Mouse (Mus musculus) gonadal fat pad, adult 2 months (tissue): ENCODE measurements around the gene Rps28. TPM values are rescaled to one million over a fixed set of nuclear protein-coding genes. Genes with fewer than 3 reads are reported as not detected.
A peak's percentile ranks its signal among the peaks of the same experiment; 100 is the strongest.

ENCODE experiments used
- DNase-seq: peaks from one replicate; pipeline ENCODE4 v3.0.0-alpha.2; 2012; ENCODE audit warnings: low read depth
- polyA plus RNA-seq: library from polyadenylated mRNA; depleted of rRNA; stranded (reverse); fragments of >200 nt; gene quantifications from 2 replicates; pipeline ENCODE4 v1.2.3, GENCODE M21; 2012

Gene Rps28
- polyA plus RNA-seq, 1 experiment = 823 TPM

DNA sequence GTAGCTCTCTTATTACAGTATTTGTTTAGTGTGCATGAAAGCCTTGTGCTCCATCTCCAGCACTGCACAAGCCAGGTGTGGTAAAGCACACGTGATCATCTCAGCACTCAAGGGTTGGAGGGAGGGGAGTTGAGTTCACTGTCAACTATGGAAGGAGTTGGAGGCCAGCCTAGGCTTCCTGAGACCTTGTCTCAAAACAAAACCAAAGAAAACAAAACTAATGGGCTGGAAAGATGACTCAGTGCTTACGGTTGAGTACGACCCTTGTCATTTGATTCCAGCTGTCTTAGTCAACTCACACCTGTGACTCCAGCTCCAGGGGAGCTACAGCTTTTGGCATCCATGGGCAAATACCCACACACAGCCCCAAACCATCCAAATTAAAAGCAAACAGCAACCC is 11.9 kb downstream of the Rps28 start:
- no peak for DNase-seq

DNA sequence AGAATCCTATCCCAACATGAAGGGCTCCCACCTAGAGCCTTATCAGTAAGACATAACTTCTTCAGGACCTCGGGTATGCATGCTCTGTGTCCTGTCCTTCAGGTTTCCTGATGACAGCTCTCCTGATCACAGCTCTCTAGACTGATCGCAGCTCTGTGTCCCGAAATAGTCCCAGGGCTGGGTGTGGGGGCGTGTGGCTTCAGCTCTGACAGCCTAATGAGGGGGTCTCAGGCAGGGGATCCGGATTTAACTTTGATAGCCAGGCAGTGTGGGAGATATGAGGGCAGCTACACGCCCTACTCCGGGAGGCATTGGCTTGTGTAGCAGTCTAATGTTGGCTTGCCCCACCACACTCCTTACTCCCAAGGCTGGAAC is 13.2 kb downstream of the Rps28 start:
- DNase-seq = no peak

DNA sequence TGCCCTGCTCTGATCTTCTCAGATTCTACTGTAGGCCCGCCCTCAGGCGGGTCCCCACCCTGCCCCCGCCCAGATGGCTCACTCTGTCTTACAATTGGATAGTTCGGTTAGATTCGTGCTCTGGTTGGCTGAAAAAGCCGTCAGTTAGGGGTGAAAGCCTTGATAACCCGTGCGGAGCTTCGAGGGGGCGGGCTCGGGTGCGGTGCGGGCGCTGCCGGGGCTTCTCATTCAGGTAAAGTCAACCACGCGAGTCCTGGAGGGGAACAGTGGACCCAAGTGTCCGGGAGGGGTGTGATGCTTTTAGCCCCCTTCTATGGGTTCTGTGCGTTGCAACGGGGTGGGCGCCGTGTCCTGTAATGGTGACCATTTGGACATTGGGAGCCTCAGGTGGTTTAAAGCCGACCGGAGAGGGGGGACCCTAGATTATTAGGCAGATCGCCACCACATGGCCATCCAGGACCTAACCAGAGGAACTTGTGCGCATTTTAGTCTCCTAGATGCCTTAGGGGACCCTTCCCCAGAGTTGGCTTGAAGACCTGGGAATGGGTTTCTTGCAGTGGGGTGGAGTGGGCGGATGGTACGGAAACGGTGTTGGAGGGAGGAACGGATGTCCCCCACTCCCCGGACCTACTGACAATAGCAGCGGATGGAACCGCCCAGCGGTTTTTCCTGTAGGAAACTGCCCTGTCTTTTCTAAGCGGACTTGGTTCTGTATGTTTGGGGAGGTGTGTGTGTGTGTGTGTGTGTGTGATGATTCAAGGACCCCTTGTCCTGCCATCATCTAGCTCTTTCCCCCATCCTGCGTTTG is 13.8 kb downstream of the Rps28 start, which contains the start of gene Kank3:
TSS of gene Kank3 (plus strand) at position 186 of the 808 bp plus-strand sequence.
- DNase-seq = peak; percentile 62

DNA sequence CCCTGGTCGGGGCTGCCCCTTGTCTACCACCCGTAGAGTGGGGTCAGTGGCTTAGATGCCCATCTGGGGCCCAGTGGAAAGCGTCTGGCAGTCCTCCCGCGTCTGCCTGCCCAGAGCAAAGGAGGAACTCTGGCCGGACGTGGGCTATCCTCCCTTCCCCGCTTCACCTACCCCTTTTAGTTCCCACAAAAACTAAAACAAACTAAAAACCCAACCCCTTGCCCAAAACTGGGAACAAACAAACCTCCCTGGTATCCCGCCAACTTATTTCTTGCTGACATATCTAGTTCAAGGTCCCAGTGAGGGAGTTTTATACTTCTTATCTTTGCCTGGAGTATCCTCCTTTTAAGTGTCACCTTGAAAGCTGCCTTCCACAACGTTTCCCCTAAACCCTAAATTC is 16.2 kb downstream of the Rps28 start:
- DNase-seq = no peak

DNA sequence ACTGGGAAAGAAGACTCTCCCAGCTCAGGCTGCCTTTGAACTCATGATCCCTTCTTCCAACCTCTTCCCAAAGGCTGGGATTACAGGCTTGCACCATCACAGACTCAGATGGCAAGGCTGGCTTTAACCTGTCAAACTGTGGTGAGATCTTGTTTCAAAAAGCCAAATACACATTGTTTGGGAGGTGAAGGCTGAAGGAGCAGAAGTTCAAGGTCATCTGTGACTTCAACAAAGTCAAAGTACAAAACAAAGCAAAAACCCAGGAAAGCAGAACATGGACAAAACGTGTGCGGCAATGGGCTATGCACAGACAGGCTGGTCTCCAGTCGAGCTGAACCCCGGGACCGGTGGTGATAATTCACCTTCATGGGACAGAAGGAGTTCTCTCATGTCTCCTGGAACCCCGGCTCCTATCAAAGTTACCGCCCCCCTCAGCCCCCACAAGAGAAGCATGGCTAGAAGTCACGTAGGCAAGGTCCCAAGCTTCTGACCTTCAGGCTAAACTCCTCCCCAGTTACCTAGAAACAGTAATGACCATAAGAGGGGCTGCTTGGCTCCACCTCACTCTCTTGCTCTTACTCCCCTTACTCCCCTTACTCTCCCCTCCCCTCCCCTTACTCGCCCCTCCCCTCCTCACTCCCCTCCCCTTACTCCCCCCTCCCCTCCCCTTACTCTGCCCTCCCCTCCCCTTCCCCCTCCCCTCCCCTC is 17.0 kb downstream of the Rps28 start:
- no peak for DNase-seq

DNA sequence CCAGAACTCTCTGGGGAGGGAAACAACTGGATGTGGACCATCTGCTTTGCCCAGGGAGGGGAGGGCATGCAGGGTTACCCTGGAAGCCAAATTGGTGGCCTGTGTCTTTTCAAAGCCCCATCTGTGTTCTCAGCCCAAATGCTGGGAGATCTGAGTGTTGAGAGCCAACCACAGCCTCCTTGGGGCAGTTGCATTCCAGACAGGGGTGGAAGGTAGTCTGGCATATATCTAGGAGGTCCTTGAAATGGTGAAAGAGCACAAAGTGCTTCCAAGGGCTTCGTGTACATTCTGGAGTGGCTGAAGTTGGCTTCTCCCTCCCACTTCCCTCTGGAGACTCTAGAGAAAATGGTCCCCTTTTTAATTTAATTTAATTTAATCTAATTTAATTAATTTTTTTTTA is 19.6 kb downstream of the Rps28 start:
- DNase-seq = no peak

DNA sequence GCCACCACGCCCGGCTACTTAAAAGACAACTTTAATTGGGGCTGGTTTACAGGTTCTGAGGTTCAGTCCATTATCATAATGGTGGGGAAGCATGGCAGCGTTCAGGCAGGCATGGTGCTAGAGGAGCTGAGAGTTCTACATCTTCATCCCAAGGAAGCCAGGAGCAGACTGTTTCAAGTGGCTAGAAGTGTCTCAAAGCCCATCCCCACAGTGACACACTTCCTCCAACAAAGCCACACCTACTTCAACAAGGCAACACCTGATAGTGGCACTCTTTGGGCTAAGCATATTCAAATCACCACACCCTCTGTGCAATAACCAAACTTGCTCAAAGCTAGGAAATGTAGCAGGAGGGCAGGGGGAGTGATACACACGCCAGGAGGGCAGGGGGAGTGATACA is 20.2 kb downstream of the Rps28 start:
- no peak for DNase-seq

DNA sequence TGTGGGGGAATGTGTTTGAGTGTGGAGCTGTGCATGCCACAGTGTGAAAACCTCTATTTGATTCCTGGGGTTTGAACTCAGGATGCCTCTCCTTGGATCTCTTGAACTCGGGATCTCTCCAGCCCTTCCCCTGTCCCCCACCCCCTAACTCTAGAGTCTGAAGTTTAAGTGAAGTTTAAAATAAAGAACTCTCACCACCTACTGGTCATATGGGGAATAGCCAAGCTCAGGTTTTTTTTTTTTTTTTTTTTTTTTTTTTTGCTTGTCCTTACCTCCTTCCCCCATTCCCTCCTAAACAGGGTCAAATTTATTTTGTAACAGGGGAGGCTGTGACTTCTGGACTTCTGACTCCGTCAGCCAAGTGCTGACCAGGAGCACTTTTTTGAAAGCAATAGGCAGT is 22.1 kb downstream of the Rps28 start:
- no peak for DNase-seq

DNA sequence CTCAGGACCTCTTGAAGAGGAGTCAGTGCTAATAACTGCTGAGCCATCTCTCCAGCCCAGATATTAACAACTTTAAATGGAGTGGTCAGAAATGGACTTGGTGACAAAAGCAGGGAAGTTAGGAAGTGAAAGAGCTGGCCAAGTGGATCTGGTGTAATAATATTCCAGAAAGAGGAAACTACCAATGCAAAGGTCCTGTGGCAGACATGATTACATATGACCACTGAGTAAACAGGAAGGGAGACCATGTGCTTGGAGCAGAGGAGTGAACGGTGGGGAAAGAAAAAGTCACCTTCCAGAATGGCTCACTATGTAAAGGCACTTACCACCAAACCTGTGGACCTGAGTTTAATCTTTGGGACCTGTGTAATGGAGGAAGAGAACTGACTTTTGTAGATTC is 25.1 kb downstream of the Rps28 start:
- DNase-seq = no peak

DNA sequence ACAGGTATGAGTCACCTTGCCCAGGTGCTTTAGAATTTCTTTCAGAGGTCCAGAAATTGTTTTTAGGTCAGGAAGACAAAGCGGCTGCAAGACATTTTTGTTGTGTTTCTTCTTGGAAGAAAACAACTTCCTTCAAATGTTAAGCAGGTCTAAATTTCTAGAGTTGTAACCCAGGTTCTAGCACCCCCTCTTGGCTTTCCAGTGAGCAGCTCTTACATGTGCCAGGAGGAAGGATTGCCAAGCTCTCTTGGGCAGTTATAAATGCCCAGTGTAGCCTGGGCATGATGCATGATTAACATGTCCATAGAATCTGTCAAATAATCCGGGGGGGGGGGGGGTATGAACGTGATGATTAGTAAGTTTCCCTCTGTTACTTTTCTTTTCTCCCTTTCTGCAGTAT is 26.1 kb downstream of the Rps28 start:
- no peak for DNase-seq

DNA sequence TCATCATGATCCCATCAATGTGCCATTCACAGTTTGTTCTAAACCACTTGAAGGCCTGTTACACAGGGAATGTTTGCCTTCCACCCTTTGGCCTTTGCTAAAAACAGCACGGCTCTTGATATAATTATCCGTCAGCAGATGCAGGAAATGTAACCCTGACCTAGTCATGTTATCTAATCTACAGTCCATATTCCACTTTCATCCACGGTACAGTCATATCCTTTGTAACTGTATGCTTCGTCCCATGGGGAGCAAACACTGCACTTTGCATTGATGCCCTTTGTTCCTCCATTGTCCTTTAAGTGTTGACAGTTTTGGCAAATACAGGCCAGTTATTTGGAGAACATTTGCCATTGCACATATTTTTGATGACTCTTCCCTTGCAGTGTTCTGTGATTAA is 35.6 kb downstream of the Rps28 start:
- no peak for DNase-seq

DNA sequence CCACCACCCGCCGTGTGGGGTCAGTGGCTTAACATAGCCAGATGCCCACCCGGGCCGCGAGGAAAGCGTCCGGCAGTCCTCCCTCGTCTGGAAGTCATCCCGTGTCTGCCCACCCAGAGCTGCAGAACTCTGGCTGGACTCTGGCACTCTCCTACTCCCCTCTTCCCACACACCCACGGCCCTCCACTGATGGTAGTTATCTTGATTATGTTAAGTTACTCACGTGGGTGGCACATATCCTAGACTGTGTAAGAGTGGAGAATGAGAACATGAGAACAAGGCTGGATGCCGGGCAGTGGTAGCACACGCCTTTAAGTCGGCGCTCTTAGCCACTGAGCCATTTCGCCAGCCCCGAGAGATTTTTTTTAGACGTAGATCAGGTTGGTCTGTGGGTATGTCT is 38.0 kb downstream of the Rps28 start:
- DNase-seq = no peak

DNA sequence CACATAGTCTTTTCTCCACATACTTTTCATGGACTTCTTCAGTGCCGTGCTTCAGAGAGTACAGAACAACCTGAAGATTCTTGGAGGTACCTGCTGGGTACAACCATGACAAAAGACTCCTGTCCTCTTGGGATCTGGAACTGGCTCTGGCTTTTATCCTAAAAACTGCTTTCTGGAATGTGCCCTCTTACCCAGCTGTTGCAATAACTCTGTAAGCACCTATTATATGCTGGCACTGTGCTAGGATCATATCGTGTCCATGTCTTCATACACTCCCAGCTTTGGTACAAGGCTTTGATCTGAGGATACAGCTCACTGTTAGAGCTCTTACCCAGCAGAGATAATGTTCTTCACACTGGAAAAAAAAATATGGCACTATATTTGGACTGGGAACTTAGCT is 39.4 kb downstream of the Rps28 start:
- DNase-seq = no peak

DNA sequence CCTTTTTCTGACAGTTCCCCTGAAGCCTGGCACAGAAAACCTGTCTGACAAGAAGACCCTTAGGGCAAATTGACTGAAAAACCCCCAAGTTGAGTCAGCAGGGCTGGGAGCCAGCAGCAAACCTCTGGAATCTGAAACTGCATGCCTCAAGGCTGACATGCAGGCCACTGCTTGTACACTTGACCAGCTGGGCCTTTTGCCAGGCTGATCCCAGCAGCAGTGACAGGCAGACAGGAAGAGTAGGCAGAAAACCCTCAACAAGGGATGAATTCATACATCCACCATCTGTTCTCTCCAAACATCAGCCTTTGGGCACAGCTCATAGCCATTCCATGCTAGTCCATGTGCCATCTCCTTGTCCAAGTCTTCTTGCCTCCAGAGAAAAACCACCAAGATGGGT is 41.0 kb downstream of the Rps28 start:
- DNase-seq = peak; percentile 90

DNA sequence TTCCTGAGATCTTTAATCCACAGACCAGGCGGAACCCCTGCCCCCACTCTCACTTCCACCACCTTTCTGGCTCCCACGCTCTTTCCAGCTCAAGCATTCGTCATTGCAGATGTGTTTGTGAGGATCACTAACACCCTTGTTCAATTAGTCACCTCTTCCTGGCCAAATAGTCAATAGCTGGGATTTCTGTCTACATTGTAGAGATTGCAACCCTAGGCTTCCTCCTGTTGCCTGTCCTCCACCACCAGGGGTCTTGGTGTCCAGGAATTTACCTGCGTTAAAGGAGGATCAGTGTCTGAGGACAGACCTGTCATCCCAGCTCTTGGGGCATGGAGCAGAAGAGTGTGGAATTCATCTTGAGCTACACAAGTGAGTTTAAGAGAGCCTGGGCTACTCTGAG is 42.3 kb downstream of the Rps28 start:
- no peak for DNase-seq

DNA sequence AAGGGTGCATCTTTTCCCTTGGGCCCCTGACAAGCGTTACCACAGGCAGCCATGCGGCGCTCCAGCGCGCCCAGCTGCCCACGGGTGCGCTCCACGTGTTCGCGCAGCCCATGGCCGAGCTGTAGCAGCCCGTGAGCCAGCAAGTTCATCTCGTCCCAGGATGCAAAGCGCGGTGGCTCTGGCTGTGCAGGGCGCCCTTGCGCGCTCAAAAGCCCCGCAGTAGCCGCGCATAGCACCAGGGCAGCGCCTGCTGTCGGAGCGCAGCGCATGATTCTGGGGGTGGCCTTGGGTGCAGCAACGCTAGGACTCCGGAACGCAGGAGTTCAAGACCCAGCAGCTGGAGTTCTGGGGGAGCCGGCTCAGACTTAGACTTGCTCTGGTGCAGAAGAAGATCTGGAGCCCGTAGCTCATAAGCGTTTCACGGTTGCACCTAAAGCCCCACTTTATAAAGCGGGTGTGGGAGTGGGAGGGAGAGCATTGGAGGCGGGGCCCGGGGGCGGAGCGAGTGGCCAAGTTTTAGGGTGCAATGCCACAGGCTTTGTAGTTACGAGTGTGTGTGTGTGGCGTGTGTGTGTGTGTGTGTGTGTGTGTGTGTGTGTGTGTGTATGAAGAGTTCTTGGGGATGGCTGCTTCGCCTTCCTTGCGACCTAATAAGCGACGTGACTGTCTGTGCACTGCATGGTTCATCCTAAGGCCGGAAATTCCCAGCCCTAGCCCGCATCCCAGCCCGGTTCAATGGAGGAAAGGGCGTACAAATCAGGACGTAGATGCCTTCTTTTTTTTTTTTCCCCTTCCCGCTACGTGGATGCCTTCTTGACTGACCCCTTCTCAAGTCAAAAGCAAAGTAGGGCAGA is 43.0 kb downstream of the Rps28 start, which contains the start of gene Angptl4:
TSS of gene Angptl4 (minus strand) at position 707 of the 854 bp plus-strand sequence.
- DNase-seq = no peak

DNA sequence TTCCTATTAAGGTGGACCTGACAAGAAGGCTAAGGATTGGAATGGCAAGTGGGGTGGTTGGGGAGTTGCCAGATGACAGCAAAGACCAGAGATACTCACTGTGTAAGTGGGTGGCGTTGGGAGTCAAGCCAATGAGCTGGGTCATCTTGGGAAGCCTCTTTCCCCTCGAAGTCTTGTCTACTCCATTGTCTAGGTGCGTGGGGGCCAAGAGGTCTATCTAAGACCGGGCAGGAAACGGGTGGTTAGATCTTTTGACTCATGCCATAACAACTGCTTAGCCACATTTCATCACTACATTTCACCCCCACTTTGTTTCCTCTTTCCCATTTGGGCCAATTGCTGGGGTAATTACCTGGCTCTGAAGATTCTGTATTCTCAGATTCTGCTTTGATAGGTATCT is 43.9 kb downstream of the Rps28 start:
- DNase-seq = no peak

DNA sequence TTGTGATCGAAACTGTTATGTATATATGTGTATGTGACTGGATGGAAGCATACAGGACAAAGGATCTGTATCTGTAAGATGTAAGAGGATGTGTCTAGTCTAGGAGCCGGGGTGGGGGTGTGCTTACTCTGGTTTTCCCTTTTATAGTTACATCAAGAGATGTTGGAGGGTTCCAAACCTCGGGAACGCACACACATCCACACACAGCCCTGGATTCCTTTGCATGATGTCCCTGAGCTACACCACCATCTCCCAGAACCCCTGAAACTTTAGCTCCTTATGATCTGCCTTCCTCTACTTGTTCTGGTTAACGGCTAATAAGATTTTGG is 44.4 kb downstream of the Rps28 start:
- DNase-seq = no peak

DNA sequence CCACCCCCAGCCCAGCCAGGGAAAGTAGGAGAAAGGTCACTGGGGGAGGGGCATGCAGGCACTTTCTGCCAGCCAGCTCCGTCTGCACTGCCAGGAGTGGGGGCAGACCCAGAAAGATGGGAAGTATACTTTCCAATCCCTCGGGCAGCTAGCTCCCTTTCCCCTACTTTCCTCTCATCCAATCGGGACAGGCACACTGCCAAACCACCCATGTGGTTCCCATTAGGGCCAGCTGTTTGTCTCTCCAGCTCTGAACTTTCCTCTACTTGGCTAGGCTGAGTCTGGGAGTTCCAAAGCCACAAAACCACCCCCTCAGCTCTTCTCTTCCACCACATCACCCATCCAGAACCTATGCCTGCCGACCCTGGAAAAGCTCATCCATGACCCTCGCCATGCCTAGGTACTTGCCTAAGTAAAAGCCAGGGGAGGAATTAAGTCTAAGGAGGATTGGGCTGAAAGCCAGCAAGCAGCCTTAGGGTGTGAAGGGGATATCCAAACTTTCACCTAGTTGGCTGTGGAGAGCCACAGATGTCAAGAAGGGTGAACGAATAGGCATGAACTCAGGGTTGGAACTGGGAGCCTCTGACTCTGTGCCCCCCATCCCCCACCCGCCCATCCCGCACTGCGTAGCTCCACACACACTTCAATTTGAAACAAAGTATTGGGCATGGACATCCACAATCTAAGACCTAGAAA is 44.9 kb downstream of the Rps28 start:
- DNase-seq = no peak

DNA sequence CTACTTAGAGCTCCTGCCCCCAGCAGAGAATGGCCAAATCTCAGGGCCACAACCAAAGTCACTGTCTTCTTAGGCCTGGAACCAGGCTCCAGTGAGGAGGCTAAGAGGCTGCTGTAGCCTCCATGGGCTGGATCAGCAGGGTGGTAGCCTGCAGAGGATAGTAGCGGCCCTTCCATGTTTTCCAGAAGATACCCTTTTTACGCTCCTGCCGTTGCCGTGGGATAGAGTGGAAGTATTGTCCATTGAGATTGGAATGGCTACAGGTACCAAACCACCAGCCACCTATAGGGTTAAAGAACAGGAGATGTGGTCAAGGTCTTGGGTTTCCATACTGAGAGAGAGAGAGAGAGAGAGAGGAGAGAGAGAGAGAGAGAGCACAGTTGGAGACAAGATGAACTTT is 49.1 kb downstream of the Rps28 start:
- DNase-seq = no peak

DNA sequence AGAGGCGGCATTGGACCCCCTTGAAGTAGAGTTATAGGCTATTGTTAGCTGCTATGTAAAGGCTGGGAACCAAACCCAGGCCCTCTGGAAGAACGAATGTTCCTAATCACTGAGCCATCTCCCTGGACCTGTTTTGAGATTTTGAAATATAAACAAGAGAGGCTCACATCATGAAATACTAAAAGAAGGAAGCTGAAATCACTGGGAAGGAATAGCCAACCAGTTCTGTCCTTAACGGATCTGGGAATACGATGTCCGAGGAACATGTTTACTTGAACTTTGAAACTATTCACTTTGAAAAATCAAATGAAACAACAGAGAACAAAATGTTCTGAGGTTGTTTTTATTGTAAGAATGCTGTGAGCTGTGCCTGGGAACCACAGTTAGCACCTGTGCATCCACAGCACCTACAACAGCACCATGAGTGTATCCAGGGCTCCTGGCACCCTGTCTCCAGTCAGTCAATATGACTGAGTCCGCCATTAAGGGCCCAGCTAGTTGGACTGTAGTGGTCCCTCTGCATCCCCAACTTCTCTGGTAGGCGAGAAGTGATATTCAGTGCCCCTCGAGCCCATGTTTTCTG is 49.7 kb downstream of the Rps28 start:
- DNase-seq = no peak
